Mouse (Mus musculus): ENCODE data around the gene A930009A15Rik. TPM values are rescaled to one million over a fixed set of nuclear protein-coding genes. Genes with fewer than 3 reads are reported as not detected.

Gene A930009A15Rik
- not detected in 2 replicates for polyA plus RNA-seq (2012; rRNA removed; ENCODE audit: low replicate concordance)

DNA sequence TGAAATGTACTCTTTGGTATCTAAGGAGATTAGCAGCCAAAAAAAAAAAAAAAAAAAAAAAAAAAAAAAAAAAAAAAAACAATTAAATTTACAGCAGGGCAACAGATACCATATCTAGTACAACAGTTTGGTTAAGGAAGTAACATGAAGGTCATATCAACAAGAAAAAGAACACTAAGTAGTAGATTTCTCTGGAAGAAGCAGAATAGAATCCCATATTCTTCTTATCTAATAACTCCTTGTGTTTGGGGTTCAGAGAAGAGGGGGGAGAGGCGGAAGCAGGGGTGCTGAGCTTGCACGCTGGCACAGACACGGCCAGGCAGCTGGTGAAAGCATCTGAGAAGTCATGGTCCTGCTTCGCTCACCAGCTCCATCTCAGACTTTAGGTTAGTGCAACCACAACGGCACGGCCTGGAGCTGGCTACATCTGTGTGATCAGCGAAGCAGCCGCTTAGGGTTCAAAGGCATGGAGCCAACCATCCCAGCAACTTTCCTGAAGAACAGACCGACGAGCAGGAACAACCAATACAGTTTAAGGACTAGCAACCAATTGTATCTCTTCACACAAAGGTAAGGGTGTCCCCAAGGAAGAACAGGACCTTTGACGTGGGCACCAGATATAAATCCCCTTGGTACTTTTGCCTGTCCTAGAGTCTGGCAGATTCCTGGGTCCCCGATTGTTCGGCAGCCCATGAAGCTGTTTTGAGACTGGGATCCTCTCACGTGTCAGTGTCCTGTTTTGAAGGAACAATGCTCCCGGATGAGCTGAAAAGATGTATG is at the start of gene A930009A15Rik:
A930009A15Rik (plus strand) TSS at position 275 of the 780 bp plus-strand sequence.

GRCm38 (mm10) chr10:115587301-115587969 is 17.6 kb downstream of the A930009A15Rik start, which contains the start of gene Lgr5:
TSS of gene Lgr5 (minus strand) at chr10:115587780.

Other genes starting within 250 kb of the A930009A15Rik start
- gene Tmem19, start 207.5 kb upstream of the A930009A15Rik start, polyA plus RNA-seq (2012; rRNA removed; ENCODE audit: low replicate concordance) = 16.1 and 19.3 TPM in 2 replicates
- 5.3 and 5.9 TPM in 2 replicates for gene Thap2, start 185.5 kb upstream of the A930009A15Rik start, polyA plus RNA-seq (2012; rRNA removed; ENCODE audit: low replicate concordance)
- 29.0 and 29.5 TPM in 2 replicates for gene Zfc3h1, start 185.0 kb upstream of the A930009A15Rik start, polyA plus RNA-seq (2012; rRNA removed; ENCODE audit: low replicate concordance)
- gene Lgr5, start 17.8 kb downstream of the A930009A15Rik start, polyA plus RNA-seq (2012; rRNA removed; ENCODE audit: low replicate concordance) = 0.06 and 5.2 TPM in 2 replicates
- gene Tspan8, start 246.8 kb downstream of the A930009A15Rik start, polyA plus RNA-seq (2012; rRNA removed; ENCODE audit: low replicate concordance) = 0.14 and 26.7 TPM in 2 replicates